Mouse (Mus musculus) forebrain, postnatal 0 days (tissue): ENCODE measurements at regions not wholly inside any gene's neighbourhood (a gene's known extent, or its start where the extent isn't known, plus 50 kb on each side); places are given as distances from the start of the nearest gene placed in this dataset.

Experiments used
- ATAC-seq: fragments of 200-750 bp; cut with Nextera tagmentation; 2 replicates; pipeline ENCODE4 v1.8.0; 2017; ENCODE audit warnings: mild to moderate bottlenecking, moderate library complexity
- DNase-seq: peaks from one replicate; pipeline ENCODE4 v3.0.0-alpha.2; 2015
- H3K27ac ChIP-seq: fragments of 300-500 bp; sonication (generic); 2 replicates; pipeline ENCODE4 v1.5.1; 2014; ENCODE audit warnings: low read depth, mild to moderate bottlenecking, antibody characterized with exemption, low read length, moderate library complexity, mixed read lengths
- H3K27me3 ChIP-seq: fragments of 300-500 bp; sonication (generic); 2 replicates; pipeline ENCODE4 v1.6.1; 2014; ENCODE audit warnings: mild to moderate bottlenecking, low read length, mixed read lengths; ENCODE audit not compliant: insufficient read depth
- H3K36me3 ChIP-seq: fragments of 300-500 bp; sonication (generic); 2 replicates; pipeline ENCODE4 v1.6.1; 2014; ENCODE audit warnings: mild to moderate bottlenecking, moderate library complexity; ENCODE audit not compliant: insufficient read depth
- H3K4me1 ChIP-seq: fragments of 300-500 bp; sonication (generic); 2 replicates; pipeline ENCODE4 v1.6.1; 2014; ENCODE audit warnings: antibody characterized with exemption; ENCODE audit not compliant: insufficient read depth
- H3K4me2 ChIP-seq: fragments of 300-500 bp; sonication (generic); 2 replicates; pipeline ENCODE4 v1.6.1; 2014; ENCODE audit warnings: low read depth, mild to moderate bottlenecking, moderate library complexity
- H3K4me3 ChIP-seq: fragments of 300-500 bp; sonication (generic); 2 replicates; pipeline ENCODE4 v1.5.1; 2014; ENCODE audit warnings: low read depth, low read length, mixed read lengths
- H3K9ac ChIP-seq: fragments of 300-500 bp; sonication (generic); 2 replicates; pipeline ENCODE4 v1.6.1; 2014; ENCODE audit warnings: mild to moderate bottlenecking
- H3K9me3 ChIP-seq: fragments of 300-500 bp; sonication (generic); 2 replicates; pipeline ENCODE4 v1.6.1; 2016; ENCODE audit warnings: low read length
- CTCF ChIP-seq: sonication (generic); IDR thresholded peaks from 2 replicates; pipeline ENCODE4 v1.5.1; 2016; ENCODE audit warnings: antibody characterized with exemption, control low read depth, low read depth
- WGBS: fragments of 180-500 bp; shearing (Covaris S2); extraction: QIAGEN DNeasy Blood & Tissue Kit; methylation state at CpG from one replicate; pipeline ENCODE4 v1.1.7; 2014; 5-methylcytosine and 5-hydroxymethylcytosine counted together

DNA sequence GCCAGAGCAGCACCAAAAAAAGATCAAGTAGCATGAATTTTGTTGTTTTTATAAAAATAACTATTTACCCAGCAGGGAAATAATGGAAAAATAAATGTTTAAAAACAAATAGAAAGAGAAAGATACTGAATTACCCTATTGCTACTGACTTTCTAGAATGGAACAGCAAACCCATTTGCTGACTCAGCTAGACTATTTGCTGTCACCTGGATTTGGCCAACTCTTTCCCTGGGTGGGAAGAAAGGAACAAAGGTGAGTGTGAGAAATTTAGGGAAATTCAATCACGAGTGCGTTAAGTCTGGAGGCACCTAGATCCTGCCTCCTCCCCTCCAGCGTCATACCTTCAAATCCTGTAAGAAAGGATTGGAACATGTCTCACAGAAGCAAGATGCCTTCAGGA is 110.2 kb downstream of the Tmsb4x start:
- 82% methylated on average over 3 of the region's 3 CpGs for WGBS
- Histone ChIP-seq H3K4me2 (no peak overlapping the region), H3K9me3 (no peaks in the 10 kb centered on the region), H3K27ac (no peak overlapping the region), H3K4me3 (no peak overlapping the region), H3K4me1 (no peaks in the 10 kb centered on the region), H3K9ac (no peak overlapping the region), H3K36me3 (no peaks in the 10 kb centered on the region), H3K27me3 (no peaks in the 10 kb centered on the region)
- TF ChIP-seq CTCF, result no peak
- DNase-seq (no peak), ATAC-seq (no peak)

DNA sequence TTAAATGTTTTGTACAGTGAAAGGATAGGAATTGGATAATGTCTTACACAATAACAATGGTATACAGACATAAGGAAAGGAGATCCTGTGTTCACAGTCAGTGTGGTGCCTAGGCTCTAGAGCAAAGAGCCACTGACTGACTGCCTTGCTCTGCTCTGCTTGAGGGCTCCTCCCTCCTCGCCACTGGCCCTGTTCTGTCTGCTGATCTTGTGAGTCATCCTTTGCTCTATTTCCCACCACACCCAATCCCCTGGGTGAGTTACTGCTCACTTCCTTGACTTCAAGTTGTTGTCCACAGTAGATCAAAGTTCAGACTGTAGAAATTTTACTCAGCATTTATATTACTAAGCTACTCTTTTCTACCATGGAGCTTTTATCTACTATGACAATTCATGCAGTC is 117.3 kb downstream of the Tmsb4x start:
- ATAC-seq (no peak), DNase-seq (no peak)
- H3K4me1 ChIP-seq, result no peaks in the 10 kb centered on the region
- H3K4me3 ChIP-seq, result no peak overlapping the region
- no peak for TF ChIP-seq CTCF
- H3K27me3 ChIP-seq, result no peaks in the 10 kb centered on the region
- no peak overlapping the region for H3K9ac ChIP-seq
- WGBS, result 76% methylated on average over 1 of the region's 1 CpGs
- H3K9me3 ChIP-seq, result no peaks in the 10 kb centered on the region
- H3K36me3 ChIP-seq, result no peaks in the 10 kb centered on the region
- no peak overlapping the region for H3K27ac ChIP-seq
- H3K4me2 ChIP-seq, result no peak overlapping the region

DNA sequence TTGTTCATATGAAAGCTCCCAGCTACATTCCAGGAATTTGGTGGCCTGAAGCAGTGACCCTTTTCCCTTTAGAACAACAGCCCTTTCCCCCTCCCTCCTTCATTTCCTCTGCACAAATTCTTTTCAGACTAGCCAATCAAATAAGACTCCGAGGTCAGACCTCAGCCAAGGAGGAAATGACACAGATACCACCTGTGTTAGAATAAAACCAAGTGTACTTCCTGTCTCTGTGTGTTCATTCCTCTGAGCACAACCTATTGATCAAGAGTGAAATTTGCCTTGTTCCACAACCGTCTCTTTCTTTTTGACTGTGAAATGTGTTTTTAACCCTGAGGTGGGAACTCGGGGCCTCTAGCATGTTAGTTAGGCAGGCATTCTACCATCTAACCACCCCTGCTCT is 120.2 kb downstream of the Tmsb4x start:
- no peaks in the 10 kb centered on the region for H3K36me3 ChIP-seq
- DNase-seq (no peak), ATAC-seq (no peak)
- H3K4me2 ChIP-seq, result no peak overlapping the region
- H3K27me3 ChIP-seq, result no peaks in the 10 kb centered on the region
- H3K27ac ChIP-seq, result no peak overlapping the region
- no peak overlapping the region for H3K4me3 ChIP-seq
- H3K4me1 ChIP-seq, result no peaks in the 10 kb centered on the region
- H3K9ac ChIP-seq, result no peak overlapping the region
- TF ChIP-seq CTCF, result no peak
- H3K9me3 ChIP-seq, result no peaks in the 10 kb centered on the region
- WGBS, result 71% methylated on average over 3 of the region's 3 CpGs

DNA sequence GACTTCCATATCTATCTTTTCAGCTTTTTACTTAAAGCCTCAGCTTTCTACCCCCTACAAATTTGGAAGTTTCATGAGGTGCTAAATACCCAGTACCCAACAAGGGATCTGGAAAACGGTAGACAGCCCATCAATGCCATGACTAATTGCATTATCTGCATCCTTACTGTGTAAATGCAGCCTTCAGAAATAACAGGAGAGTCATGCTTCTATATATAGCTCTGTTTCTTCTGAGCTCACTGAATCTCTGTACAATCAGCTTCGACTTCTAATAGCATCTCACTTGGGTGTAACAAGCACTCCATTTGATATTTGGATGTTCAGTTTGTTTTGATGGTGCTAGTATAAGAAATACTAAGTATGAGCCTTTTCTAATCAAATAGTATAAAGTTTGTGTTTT is 120.7 kb downstream of the Tmsb4x start:
- Histone ChIP-seq H3K9ac (no peak overlapping the region), H3K36me3 (no peaks in the 10 kb centered on the region), H3K4me3 (no peak overlapping the region), H3K9me3 (no peaks in the 10 kb centered on the region), H3K27me3 (no peaks in the 10 kb centered on the region), H3K27ac (no peak overlapping the region), H3K4me1 (no peaks in the 10 kb centered on the region), H3K4me2 (no peak overlapping the region)
- WGBS, result 53% methylated on average over 2 of the region's 2 CpGs
- TF ChIP-seq CTCF, result no peak
- DNase-seq, result no peak
- ATAC-seq, result no peak

DNA sequence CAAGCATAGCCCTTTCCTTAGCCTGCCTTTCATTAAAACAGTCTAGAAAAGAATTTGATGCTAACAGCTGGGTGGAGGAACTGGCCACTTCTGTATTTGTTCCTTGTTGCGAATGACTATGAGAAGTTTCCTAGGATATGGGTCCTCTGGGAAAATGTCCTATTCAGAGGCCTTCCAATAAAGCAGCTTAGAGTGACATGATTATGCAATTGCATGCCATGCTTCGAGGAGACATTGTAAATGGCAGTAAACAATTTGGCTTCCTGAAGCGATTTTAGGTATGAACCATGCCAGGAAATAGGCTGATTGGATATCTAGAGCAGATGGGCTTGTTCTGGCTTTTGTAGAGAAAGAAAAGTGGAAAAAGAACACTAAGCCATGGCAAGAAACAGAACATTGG is 128.3 kb downstream of the Tmsb4x start:
- no peaks in the 10 kb centered on the region for H3K9me3 ChIP-seq
- H3K36me3 ChIP-seq, result no peaks in the 10 kb centered on the region
- no peaks in the 10 kb centered on the region for H3K4me1 ChIP-seq
- no peaks in the 10 kb centered on the region for H3K27me3 ChIP-seq
- no peak overlapping the region for H3K9ac ChIP-seq
- no peak overlapping the region for H3K27ac ChIP-seq
- DNase-seq, result no peak
- H3K4me3 ChIP-seq, result no peak overlapping the region
- peak; percentile 27; the same call in 1 of the 2 replicates for ATAC-seq
- WGBS, result 50% methylated on average over 3 of the region's 3 CpGs
- no peak for TF ChIP-seq CTCF
- H3K4me2 ChIP-seq, result no peak overlapping the region

DNA sequence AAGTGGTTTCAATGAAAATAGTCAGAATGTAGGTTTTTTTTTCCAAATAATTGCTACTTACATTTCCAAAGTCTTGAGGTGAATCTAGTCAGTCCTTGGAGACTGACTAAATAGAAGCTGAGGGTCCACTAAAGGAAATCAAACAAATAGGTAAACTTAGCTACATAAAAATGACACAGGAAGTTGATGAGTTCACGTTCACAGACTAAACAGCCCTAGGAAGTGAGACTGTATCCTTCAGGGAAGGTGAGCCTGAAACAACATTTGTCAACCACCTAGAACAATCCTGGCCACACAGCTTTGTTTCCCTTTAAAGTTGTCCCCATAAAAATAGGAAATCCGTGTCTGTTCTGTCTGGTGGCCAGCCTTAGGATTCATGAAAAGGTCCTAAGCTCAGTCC is 140.0 kb downstream of the Tmsb4x start:
- Histone ChIP-seq H3K4me3 (no peak overlapping the region), H3K4me1 (no peaks in the 10 kb centered on the region), H3K36me3 (no peaks in the 10 kb centered on the region), H3K27me3 (no peaks in the 10 kb centered on the region), H3K4me2 (no peak overlapping the region), H3K9me3 (no peaks in the 10 kb centered on the region), H3K9ac (no peak overlapping the region), H3K27ac (no peak overlapping the region)
- ATAC-seq (no peak), DNase-seq (no peak)
- WGBS, result 77% methylated on average over 2 of the region's 2 CpGs
- TF ChIP-seq CTCF, result no peak

DNA sequence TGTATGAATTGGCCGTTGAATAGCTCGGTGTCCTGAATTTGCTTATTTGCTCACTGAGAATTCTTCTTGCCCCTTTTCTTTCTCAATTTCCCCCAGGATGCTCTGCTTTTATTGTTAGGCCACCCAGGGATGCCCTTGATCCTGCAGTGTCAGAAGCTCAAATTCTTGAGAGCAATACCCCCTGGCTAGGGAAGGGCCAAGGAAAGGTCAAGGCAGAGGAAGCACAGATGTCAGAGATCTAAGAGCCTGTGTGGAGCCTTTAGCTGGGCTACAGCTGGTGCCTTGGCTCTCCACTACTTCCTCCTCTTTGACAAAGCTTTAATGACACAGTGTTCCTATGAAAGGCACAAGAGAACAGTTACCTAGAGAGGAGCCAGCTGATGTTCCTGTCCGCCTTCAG is 141.2 kb downstream of the Tmsb4x start:
- Histone ChIP-seq H3K4me2 (no peak overlapping the region), H3K27me3 (no peaks in the 10 kb centered on the region), H3K9ac (no peak overlapping the region), H3K9me3 (no peaks in the 10 kb centered on the region), H3K4me1 (no peaks in the 10 kb centered on the region), H3K4me3 (no peak overlapping the region), H3K36me3 (no peaks in the 10 kb centered on the region), H3K27ac (no peak overlapping the region)
- 85% methylated on average over 3 of the region's 3 CpGs for WGBS
- TF ChIP-seq CTCF, result no peak
- ATAC-seq (no peak), DNase-seq (no peak)

DNA sequence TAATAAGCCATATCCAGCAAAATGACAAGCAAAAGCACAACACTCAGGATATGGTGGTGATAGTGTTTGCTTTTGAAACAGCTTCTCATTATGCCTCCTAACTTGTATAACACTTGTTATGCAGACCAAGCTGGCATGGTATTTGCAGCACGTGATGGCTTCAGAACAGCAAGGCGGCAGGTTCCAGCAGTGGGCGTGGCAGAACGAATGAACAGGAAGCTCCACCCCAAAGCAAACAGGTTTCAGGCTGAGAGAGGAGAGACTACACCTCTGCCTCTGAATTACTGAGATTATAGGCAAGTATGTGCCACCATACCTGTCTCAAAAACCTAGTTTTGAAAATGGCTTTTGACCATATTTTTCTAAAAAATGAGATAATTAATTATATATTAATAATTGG is 145.2 kb downstream of the Tmsb4x start:
- TF ChIP-seq CTCF, result no peak
- WGBS, result 41% methylated on average over 4 of the region's 4 CpGs
- Histone ChIP-seq H3K27me3 (no peaks in the 10 kb centered on the region), H3K9me3 (no peaks in the 10 kb centered on the region), H3K36me3 (no peaks in the 10 kb centered on the region), H3K4me3 (no peak overlapping the region), H3K27ac (no peak overlapping the region), H3K4me2 (no peak overlapping the region), H3K4me1 (no peaks in the 10 kb centered on the region), H3K9ac (no peak overlapping the region)
- DNase-seq (peak; percentile 29), ATAC-seq (peak; percentile 48)
